ENCODE assay signal across 10 mouse cellular contexts in the genomic region with DNA sequence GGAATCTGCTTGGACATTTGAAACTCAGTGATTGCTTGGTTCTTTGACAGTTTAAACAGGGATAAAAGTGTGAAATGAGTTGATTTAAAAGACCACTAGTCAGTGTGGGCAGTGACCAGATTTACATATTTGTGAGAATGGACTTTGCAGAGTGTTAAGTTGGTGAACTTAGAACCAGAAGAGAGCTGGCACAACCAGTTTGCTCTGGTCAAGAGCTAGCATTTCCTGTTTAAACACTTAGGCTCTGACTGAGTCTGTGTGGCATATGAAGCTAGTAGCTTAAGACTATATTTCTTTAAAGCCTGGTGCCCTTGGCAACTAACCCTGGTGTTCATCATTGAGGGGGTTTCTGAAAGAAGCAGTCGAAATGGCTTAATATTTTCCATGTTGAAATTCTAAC. TPM values are rescaled to one million over a fixed set of nuclear protein-coding genes. Genes with fewer than 3 reads are reported as not detected.
DNase-seq lines count a peak whose midpoint lies in the region; ATAC-seq and TF ChIP-seq lines count a peak whose summit lies in the region.
"Had no signal": no experiment of that assay in that cellular context is flagged by ENCODE, and none has a peak within 500 bp of the region (broad histone marks: within the 10 kb centered on the region; RNA-seq: fewer than 3 reads in every experiment).

No protein-coding gene starts in this region.

- no peak for TF ChIP-seq CTCF in stomach, postnatal 0 days (IDR thresholded peaks at IDR 0.05; ENCODE audit: low read depth)
- TF ChIP-seq CTCF in thymus, adult 2 months (IDR thresholded peaks at IDR 0.05; ENCODE audit: borderline replicate concordance, control insufficient read depth, extremely low read depth, insufficient read depth, low read length, poor library complexity) = no peak

- no peak for ATAC-seq in hindbrain, embryonic 12.5 days (ENCODE audit: low FRiP score)
- peak; percentile 81 for ATAC-seq in stomach, postnatal 0 days (ENCODE audit: low FRiP score, low TSS enrichment)
- ATAC-seq: Patski had no signal

- H3K4me1 ChIP-seq in hindbrain, embryonic 12.5 days = peaks cover 13% of the 10 kb centered on the region; the same call in 1 of the 2 replicates
- peaks cover 9% of the 10 kb centered on the region; the same call in 1 of the 2 replicates for H3K4me1 ChIP-seq in limb, embryonic 10.5 days
- H3K4me1 ChIP-seq in stomach, postnatal 0 days (replicated peaks; ENCODE audit: control insufficient read depth, insufficient read depth) = no peaks in the 10 kb centered on the region
- H3K4me1 ChIP-seq in thymus, adult 2 months (replicated peaks; ENCODE audit: control insufficient read depth, insufficient read depth, low read length) = no peaks in the 10 kb centered on the region

- H3K27ac ChIP-seq in hindbrain, embryonic 12.5 days = no peak overlapping the region
- 0 out of 2 replicates have a peak overlapping the region, but pooled peaks have one; percentile 10 for H3K27ac ChIP-seq in limb, embryonic 10.5 days
- no peak overlapping the region for H3K27ac ChIP-seq in stomach, postnatal 0 days (replicated peaks)
- no peak overlapping the region for H3K27ac ChIP-seq in thymus, adult 2 months (ENCODE audit: control insufficient read depth, insufficient read depth, low read length)
- H3K27ac ChIP-seq: heart, embryonic 15.5 days had no signal

- TF ChIP-seq POLR2A in thymus, adult 2 months (IDR thresholded peaks at IDR 0.05; ENCODE audit: control insufficient read depth, extremely low read depth, insufficient read depth, low read length, poor library complexity) = no peak

- WGBS in hindbrain, embryonic 12.5 days = 96% methylated on average over 1 of the region's 1 CpGs
- WGBS in limb, embryonic 10.5 days = 83% methylated on average over 1 of the region's 1 CpGs
- WGBS in stomach, postnatal 0 days = 69% methylated on average over 1 of the region's 1 CpGs
- WGBS in thymus, adult 2 months = 92% methylated on average over 1 of the region's 1 CpGs

- no peaks in the 10 kb centered on the region for H3K9me3 ChIP-seq in hindbrain, embryonic 12.5 days (replicated peaks)
- H3K9me3 ChIP-seq in limb, embryonic 10.5 days (replicated peaks) = no peaks in the 10 kb centered on the region
- no peaks in the 10 kb centered on the region for H3K9me3 ChIP-seq in stomach, postnatal 0 days (ENCODE audit: control insufficient read depth, low read length)
- H3K9me3 ChIP-seq: heart, embryonic 15.5 days had no signal

- no peak for TF ChIP-seq EP300 in stomach, postnatal 0 days (optimal IDR thresholded peaks at IDR 0.05)

- H3K4me3 ChIP-seq in hindbrain, embryonic 12.5 days = 0 out of 2 replicates have a peak overlapping the region, but pooled peaks have one; percentile 53
- H3K4me3 ChIP-seq in limb, embryonic 10.5 days = no peak overlapping the region; the same call in 1 of the 2 replicates
- H3K4me3 ChIP-seq in stomach, postnatal 0 days (ENCODE audit: low read depth, low read length) = no peak overlapping the region
- no peak overlapping the region for H3K4me3 ChIP-seq in thymus, adult 2 months (ENCODE audit: control insufficient read depth, insufficient read depth, low read length)

- no peaks in the 10 kb centered on the region for H3K27me3 ChIP-seq in hindbrain, embryonic 12.5 days
- no peaks in the 10 kb centered on the region for H3K27me3 ChIP-seq in limb, embryonic 10.5 days (ENCODE audit: low read depth, poor library complexity, severe bottlenecking)
- no peaks in the 10 kb centered on the region for H3K27me3 ChIP-seq in stomach, postnatal 0 days (ENCODE audit: control insufficient read depth, insufficient read depth, low read length)
- H3K27me3 ChIP-seq in thymus, adult 2 months (ENCODE audit: control insufficient read depth, insufficient read depth, low read length) = no peaks in the 10 kb centered on the region
- H3K27me3 ChIP-seq: heart, embryonic 15.5 days; Patski had no signal

- H3K36me3 ChIP-seq in hindbrain, embryonic 12.5 days = peaks cover 27% of the 10 kb centered on the region
- peaks cover 30% of the 10 kb centered on the region for H3K36me3 ChIP-seq in limb, embryonic 10.5 days
- H3K36me3 ChIP-seq in stomach, postnatal 0 days (ENCODE audit: control insufficient read depth, insufficient read depth, low read length) = no peaks in the 10 kb centered on the region
- no peaks in the 10 kb centered on the region for H3K36me3 ChIP-seq in thymus, adult 2 months (ENCODE audit: control insufficient read depth, insufficient read depth, low read length)

- H3K4me2 ChIP-seq in hindbrain, embryonic 12.5 days (replicated peaks) = peak overlapping the region; percentile 70
- no peak overlapping the region for H3K4me2 ChIP-seq in stomach, postnatal 0 days (replicated peaks; ENCODE audit: low read depth)

- H3K9ac ChIP-seq in hindbrain, embryonic 12.5 days = no peak overlapping the region
- H3K9ac ChIP-seq in stomach, postnatal 0 days (ENCODE audit: low read length) = no peak overlapping the region

- peak; percentile 43 for DNase-seq in urinary bladder, postnatal 14 days (ENCODE audit: low spot score)
- no peak for DNase-seq in urinary bladder, postnatal 4 days (ENCODE audit: low spot score in 2 of 2)
- no peak for DNase-seq in limb, embryonic 10.5 days (ENCODE audit: low spot score)
- peak; percentile 31 for DNase-seq in stomach, postnatal 0 days (ENCODE audit: low spot score)
- DNase-seq in spleen, adult 18-20 months = no peak
- no peak for DNase-seq in thymus, adult 2 months
- DNase-seq in urinary bladder, postnatal 25 days (ENCODE audit: low spot score) = no peak

RNA-seq across cellular contexts. Expression of a gene that starts 1.4 kb away (rescaled TPM):
- 22.5 and 23.5 TPM in 2 replicates for polyA plus RNA-seq in hindbrain, embryonic 12.5 days (2016; fragmentation: Nextera tagmentation; extraction: Ambion mirVana)
- 10.3 and 13.8 TPM in 2 replicates for polyA plus RNA-seq in limb, embryonic 10.5 days (2016; fragmentation: Nextera tagmentation; extraction: Ambion mirVana)
- 9.2 and 9.4 TPM in 2 replicates for polyA plus RNA-seq in stomach, postnatal 0 days (2015; fragmentation: Nextera tagmentation; extraction: Ambion mirVana)
- polyA plus RNA-seq in thymus, adult 2 months (2012; rRNA removed) = 1.4 and 1.8 TPM in 2 replicates

RNA-seq across cellular contexts. Expression of a gene that starts 11.1 kb away (rescaled TPM):
- 113 and 116 TPM in 2 replicates for polyA plus RNA-seq in hindbrain, embryonic 12.5 days (2016; fragmentation: Nextera tagmentation; extraction: Ambion mirVana)
- 146 and 189 TPM in 2 replicates for polyA plus RNA-seq in limb, embryonic 10.5 days (2016; fragmentation: Nextera tagmentation; extraction: Ambion mirVana)
- 176 and 215 TPM in 2 replicates for polyA plus RNA-seq in stomach, postnatal 0 days (2015; fragmentation: Nextera tagmentation; extraction: Ambion mirVana)
- polyA plus RNA-seq in thymus, adult 2 months (2012; rRNA removed) = 1,277 and 1,802 TPM in 2 replicates

RNA-seq across cellular contexts. Expression of a gene that starts 53.1 kb away (rescaled TPM):
- not detected in 2 replicates for polyA plus RNA-seq in hindbrain, embryonic 12.5 days (2016; fragmentation: Nextera tagmentation; extraction: Ambion mirVana)
- not detected in 2 replicates for polyA plus RNA-seq in limb, embryonic 10.5 days (2016; fragmentation: Nextera tagmentation; extraction: Ambion mirVana)
- polyA plus RNA-seq in stomach, postnatal 0 days (2015; fragmentation: Nextera tagmentation; extraction: Ambion mirVana) = 0.46 and 0.57 TPM in 2 replicates
- 1.8 and 2.0 TPM in 2 replicates for polyA plus RNA-seq in thymus, adult 2 months (2012; rRNA removed)
- polyA plus RNA-seq: Patski had no signal

Comparison
In these comparisons a context has a peak if more than half of its experiments do, and no peak if none do; other contexts are left out.
1. DNase-seq: peak in urinary bladder, postnatal 14 days (single experiment) and stomach, postnatal 0 days (single experiment); none in urinary bladder, postnatal 4 days (0 of 2), limb, embryonic 10.5 days (single experiment), spleen, adult 18-20 months (0 of 2), thymus, adult 2 months (single experiment) and urinary bladder, postnatal 25 days (single experiment).